Mouse (Mus musculus): ENCODE measurements around the gene Ubald1.
A peak's percentile ranks its signal among the peaks of the same experiment; 100 is the strongest.

Gene Ubald1

GRCm38 (mm10) chr16:4898881-4899280 lies 18.8 kb upstream of the Ubald1 start:
- DNase-seq: no peak

GRCm38 (mm10) chr16:4897146-4897730 lies 17.1 kb upstream of the Ubald1 start:
- no peak for DNase-seq

- no peak for DNase-seq
Measured at GRCm38 (mm10) chr16:4896249-4897027, 16.3 kb upstream of the Ubald1 start.

DNA sequence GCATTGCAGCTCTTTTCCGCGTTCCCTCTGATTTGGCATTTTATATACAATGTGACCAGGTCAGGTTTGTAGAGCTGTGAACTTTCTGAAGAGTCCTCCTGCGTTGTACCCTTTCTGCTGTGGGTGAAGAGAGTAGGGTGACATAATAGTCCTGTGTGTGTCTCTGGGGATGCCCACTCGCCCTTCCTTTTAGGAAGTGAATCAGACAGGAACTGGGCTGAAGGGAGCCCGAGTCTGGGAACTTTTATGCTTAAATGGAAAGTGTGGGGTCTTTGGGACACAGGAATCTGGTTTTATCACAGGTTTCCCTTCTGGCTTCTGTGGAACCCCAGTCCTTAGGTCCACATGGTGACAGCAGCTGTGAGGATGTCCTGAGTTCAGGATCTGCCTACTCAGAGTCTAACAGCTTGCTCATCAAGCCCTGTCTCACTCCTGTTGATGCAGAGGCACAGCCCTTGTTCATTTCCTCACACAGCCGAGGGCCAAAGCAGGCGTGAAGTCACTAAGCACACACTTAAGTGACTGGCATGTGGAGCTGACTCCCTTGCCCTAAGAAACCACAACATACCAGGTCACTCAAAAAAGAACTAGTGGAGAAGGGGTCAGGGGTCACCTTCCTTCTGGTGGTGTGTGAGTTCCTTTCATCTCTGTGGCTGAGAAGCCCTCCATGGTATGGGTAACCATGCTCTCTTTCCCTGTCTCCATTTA lies 14.2 kb upstream of the Ubald1 start:
- no peak for DNase-seq

GRCm38 (mm10) chr16:4892171-4892570 lies 12.1 kb upstream of the Ubald1 start:
- no peak for DNase-seq

DNA sequence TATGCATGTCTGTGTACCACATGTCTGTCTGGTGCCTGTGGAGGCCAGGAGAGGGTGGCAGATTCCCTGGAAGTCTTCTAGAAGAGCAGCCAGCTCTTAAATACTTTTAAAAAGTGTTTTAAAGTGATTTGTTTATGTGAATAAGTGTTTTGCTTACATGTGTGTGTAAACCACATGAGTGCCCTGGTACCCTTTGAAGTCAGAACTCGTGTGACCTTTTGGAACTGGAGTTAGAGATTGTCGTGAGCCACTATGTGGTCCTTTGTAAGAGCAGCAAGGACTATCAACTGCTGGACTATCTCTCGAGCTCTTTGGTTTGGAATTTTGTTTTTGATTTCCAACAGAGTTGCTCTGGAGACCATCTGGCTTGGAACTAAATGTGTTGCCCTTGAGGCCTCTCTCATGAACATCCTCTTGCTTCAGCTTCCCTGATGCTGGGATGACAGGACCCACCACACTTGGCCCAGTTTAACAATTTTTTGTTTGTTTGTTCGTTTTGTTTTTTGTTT lies 10.1 kb upstream of the Ubald1 start:
- DNase-seq: no peak

DNA sequence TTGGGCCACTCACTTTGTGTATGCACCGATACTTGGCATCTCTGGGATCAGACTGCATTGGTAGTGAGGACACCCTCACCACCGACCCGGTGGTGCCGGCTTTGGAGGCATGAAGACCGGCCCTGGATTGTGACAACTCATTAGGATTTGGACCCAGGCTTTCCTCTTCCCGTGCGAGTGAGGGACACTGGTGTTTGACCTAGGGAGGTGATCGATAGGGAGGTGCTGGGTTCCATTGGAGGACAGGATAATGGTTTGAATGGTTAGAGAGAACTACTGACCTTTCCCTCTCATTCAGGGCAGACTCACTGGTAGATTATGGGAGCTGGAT lies 6.5 kb upstream of the Ubald1 start:
- no peak for DNase-seq

DNA sequence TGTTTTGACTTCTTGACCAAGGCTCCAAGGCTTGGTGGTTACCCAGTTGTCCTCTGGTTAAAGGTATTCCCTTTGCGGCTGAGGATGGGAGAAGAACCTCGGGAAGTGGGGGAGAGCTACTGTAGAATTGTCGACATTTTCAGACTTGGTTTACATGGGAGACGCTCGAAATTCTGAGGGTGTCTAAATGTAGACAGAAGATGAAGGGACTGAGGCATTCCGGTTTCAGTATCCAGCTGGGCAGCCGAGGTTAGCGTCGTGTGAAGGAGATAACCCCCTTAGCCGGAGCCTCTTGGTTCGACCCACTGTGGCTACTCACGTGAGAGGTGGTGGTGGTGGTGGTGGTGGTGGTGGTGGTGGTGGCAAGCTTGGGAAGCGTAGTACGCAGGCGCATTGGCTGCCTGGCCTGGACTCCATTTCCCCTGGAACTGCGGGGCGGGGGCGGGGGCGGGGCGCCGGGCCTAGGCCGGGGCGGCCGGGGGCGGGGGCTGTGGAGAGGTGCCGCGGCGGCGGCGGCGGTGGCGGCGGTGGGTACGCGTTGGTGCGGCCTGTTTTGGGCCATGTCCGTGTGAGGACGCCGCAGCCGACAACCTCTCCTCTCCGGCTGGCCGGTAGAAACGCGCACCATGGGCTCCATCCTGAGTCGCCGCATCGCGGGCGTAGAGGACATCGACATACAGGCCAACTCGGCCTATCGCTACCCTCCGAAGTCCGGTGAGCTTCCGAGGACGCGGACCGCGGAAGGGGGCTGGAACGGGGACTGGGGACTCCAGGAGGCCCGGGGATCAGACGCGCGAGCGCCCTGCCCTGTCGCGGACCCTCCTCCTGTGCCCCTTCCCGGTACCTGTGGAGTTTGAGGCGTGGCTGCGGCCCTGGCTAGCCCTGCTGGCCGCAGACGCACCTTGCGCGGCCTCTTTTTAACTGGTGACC lies 5.9 kb upstream of the Ubald1 start, which contains the start of gene Mgrn1:
Mgrn1 (plus strand) TSS at position 490 of the 930 bp plus-strand sequence.
- peak; percentile 96 for DNase-seq

GRCm38 (mm10) chr16:4884930-4885329 lies 4.8 kb upstream of the Ubald1 start:
- no peak for DNase-seq

GRCm38 (mm10) chr16:4881400-4882351 lies 1.6 kb upstream of the Ubald1 start:
- DNase-seq: peak; percentile 22

- DNase-seq: peak; percentile 93
Measured at GRCm38 (mm10) chr16:4879708-4880124, 399 bp downstream of the Ubald1 start.

DNA sequence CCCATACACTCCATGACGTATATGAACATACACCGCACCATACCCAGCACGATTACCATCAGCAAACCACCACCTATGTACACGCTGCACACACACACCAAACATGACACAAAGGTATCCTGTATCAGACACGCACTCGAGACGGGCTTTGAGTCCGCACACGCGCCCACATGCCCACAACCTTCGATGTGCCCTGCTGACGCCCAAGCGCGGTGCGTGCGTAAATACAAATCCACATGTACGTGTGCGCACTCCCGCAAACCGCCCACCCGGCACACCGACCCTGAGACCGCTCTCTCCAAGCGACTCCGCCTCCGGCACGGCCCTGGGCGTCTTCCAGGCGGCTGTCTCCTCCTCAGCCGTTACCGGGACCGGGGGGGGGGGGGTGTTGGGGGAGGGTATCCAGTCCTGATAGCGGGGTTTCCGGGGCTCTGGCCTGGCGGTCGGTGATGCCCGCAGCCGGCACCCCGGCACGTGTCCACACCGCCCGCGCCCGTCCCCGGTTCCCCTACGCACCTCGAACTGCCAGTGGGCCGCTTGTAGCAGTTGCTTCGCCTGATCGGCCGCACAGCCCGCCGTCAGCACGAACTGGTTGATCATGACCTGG lies 911 bp downstream of the Ubald1 start:
- DNase-seq: peak; percentile 74

GRCm38 (mm10) chr16:4878192-4878885 lies 1.8 kb downstream of the Ubald1 start:
- no peak for DNase-seq

DNA sequence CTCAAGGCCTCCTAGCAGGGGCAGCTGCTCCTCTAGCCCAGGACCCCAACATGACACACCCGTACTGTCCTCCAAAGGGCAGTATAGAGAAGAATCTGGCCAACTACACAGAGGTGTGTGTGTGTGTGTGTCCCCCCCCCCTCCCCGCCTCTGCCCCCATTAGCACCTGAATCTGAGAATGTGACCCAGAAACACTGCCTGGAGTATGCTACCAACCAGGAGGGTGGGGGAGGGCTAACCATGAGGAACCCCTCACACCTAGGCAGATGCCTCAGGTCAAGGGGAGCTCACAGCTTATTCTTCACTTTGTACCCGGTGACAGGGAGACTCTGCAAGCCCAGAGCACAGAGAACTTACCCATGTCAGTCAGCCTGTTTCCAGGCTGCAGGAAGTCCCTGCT lies 2.4 kb downstream of the Ubald1 start:
- no peak for DNase-seq

- no peak for DNase-seq
Measured at GRCm38 (mm10) chr16:4877195-4877594, 2.9 kb downstream of the Ubald1 start.

DNA sequence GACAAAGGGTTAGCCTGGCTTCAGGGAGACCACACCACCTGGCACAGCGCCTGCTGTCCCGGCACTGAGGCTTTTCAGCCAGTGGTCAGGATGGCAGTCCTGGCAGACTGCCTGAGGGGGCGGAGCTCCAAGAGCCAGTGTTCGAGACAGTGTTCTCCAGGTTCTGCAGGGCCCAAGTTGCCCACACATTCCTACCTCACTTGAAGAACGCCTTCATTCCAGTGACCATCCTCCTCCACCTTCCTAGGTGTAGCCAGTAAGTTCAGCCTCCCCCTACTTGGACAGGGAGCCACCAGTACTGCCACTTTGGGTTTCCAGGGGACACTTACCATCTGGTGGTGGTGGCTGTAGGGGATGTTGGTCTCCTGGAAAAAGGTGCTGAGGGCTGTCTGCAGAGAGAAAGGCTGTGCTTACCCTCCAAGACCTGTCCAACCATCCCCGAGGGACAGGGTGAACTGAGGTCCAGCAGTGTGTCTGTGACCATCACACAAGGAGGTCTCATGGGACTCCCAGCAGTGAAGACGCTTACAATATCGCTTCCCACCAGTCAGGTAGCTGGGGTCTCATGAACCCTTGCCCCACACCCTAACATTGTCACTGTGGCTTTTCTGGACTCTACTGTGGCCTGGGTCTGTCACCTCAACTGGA lies 4.0 kb downstream of the Ubald1 start:
- DNase-seq: peak; percentile 70

DNA sequence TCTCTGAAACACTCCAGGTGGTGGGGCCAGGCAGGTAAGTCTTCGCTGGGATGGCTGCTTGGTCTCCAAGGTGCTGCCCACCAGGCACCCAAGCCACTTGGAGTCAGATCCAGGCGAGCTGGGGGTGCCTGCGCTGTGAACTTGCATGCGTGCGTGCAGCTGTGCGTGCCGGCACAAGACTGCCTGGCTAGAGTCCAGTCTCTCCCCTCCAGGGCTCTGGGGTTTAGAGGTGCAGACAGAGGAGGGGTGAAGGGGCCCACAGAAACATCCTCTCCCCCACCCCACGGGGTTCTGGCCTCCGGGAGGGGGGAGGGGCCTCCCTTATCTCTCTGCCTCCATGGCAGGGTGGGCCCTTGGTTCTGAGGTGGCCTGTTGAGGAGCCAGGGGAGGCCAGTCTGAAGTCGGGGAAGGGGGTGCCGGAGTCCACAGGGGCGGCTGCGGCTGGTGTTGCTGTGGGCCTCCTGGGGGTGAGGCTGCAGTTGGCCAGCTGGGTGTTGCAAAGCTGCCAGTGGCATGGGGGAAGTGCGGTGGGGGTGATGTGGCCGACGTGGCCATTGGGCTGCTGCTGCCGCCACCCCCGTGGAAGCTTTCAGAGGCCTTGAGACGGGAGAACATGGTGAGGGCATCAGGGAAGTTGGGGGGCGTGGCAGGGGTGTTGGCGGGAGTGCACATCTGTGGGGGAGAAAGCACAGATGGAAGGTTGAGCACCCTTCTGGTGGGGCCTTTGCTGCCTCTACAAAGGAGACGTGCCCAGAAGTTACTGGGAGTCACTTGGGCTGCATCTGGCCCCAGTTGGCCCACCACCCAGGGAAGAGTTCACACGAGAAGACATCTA lies 4.7 kb downstream of the Ubald1 start:
- DNase-seq: no peak

- no peak for DNase-seq
Measured at GRCm38 (mm10) chr16:4871926-4872325, 8.2 kb downstream of the Ubald1 start.

DNA sequence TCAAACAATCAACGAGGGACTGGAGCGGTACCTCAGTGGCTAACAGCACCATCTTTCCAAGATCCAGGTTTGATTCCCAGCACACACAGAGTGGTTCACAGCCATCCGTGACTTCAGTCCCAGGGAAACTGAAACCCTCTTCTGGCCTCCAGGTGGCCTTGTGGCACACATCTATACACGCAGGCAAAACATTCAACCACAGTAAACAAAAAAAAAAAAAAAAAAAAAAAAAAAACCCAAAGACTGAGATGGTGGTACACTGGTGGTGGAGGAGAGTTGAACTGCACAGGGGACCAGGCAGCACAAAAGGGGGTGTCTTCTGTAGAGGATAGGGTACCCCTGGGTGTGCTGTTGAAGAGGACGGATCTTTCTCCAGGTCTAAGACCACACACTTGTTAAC lies 9.6 kb downstream of the Ubald1 start:
- DNase-seq: no peak

Measured in retina, postnatal 1 day (tissue).